ENCODE assay signal across 8 mouse cellular contexts in the genomic region with DNA sequence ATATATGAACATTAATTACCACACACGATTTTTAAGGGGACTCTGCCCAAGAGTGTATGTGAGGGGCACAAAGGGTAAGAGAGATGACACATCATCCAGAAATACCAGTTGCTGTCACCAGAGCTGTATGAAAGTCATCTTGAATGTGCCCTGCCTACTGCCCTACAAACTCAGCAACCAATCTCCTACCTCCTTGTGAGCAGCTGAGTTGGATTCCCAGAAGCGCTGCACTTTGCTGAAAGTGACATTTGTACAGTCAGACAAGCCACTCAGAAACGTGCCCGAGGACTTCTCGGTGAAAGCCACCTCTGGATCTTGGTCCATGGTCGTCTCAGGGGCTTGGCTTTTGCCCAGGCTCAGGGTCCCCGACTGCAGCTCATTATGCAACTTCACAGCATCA. TPM values are rescaled to one million over a fixed set of nuclear protein-coding genes. Genes with fewer than 3 reads are reported as not detected.
A peak's percentile ranks its signal among the peaks of the same experiment; 100 is the strongest.
DNase-seq lines count a peak whose midpoint lies in the region; ATAC-seq and TF ChIP-seq lines count a peak whose summit lies in the region.

No protein-coding gene starts in this region.

- no peak for DNase-seq in kidney, adult 2 months
- no peak for DNase-seq in kidney, postnatal 36 days
- no peak for DNase-seq in frontal cortex, postnatal 36 days (ENCODE audit: low spot score in 2 of 2)
- DNase-seq in right cerebral cortex, adult 18-20 months, result no peak
- no peak for DNase-seq in urinary bladder, postnatal 10 days (ENCODE audit: low spot score)

- no peak for ATAC-seq in hindbrain, embryonic 13.5 days (ENCODE audit: low FRiP score)
- no peak for ATAC-seq in midbrain, embryonic 15.5 days (replicated peaks)

- WGBS in kidney, adult 2 months, result 22% methylated on average over 7 of the region's 7 CpGs
- WGBS in hindbrain, embryonic 13.5 days, result 53% methylated on average over 7 of the region's 7 CpGs
- WGBS in midbrain, embryonic 15.5 days, result 57% methylated on average over 7 of the region's 7 CpGs

- H3K27ac ChIP-seq in kidney, adult 2 months (ENCODE audit: insufficient read depth, low read depth, low read length), result no peak overlapping the region
- H3K27ac ChIP-seq in bone marrow macrophage, adult 2 months (ENCODE audit: insufficient read depth, low read depth, low read length), result peak overlapping the region; percentile 45
- no peak overlapping the region for H3K27ac ChIP-seq in hindbrain, embryonic 13.5 days
- H3K27ac ChIP-seq in midbrain, embryonic 15.5 days, result no peak overlapping the region

- no peaks in the 10 kb centered on the region for H3K9me3 ChIP-seq in hindbrain, embryonic 13.5 days
- no peaks in the 10 kb centered on the region for H3K9me3 ChIP-seq in midbrain, embryonic 15.5 days

- no peaks in the 10 kb centered on the region for H3K36me3 ChIP-seq in kidney, adult 2 months (ENCODE audit: control insufficient read depth, insufficient read depth, low read length)
- peaks cover 16% of the 10 kb centered on the region for H3K36me3 ChIP-seq in hindbrain, embryonic 13.5 days
- peaks cover 5% of the 10 kb centered on the region; the same call in 1 of the 2 replicates for H3K36me3 ChIP-seq in midbrain, embryonic 15.5 days (replicated peaks)

- H3K4me1 ChIP-seq in kidney, adult 2 months (ENCODE audit: control insufficient read depth, insufficient read depth, low read length), result no peaks in the 10 kb centered on the region; the same call in 1 of the 2 replicates
- peaks cover 11% of the 10 kb centered on the region for H3K4me1 ChIP-seq in bone marrow macrophage, adult 2 months (ENCODE audit: control insufficient read depth, insufficient read depth, low read length)
- H3K4me1 ChIP-seq in hindbrain, embryonic 13.5 days (replicated peaks), result peaks cover 16% of the 10 kb centered on the region
- peaks cover 22% of the 10 kb centered on the region for H3K4me1 ChIP-seq in midbrain, embryonic 15.5 days

- TF ChIP-seq CTCF in kidney, adult 2 months (conservative IDR thresholded peaks at IDR 0.05; ENCODE audit: insufficient read depth, insufficient read length, low read depth, low read length), result no peak
- TF ChIP-seq CTCF in bone marrow macrophage, adult 2 months (IDR thresholded peaks at IDR 0.05; ENCODE audit: low read depth, low read length), result no peak

- H3K4me2 ChIP-seq in hindbrain, embryonic 13.5 days, result peak overlapping the region; percentile 96
- H3K4me2 ChIP-seq in midbrain, embryonic 15.5 days, result peak overlapping the region; percentile 75

- no peaks in the 10 kb centered on the region for H3K27me3 ChIP-seq in kidney, adult 2 months (replicated peaks; ENCODE audit: control insufficient read depth, insufficient read depth, low read length)
- H3K27me3 ChIP-seq in hindbrain, embryonic 13.5 days, result no peaks in the 10 kb centered on the region
- no peaks in the 10 kb centered on the region for H3K27me3 ChIP-seq in midbrain, embryonic 15.5 days (replicated peaks)

- peak overlapping the region; percentile 78 for H3K9ac ChIP-seq in hindbrain, embryonic 13.5 days
- H3K9ac ChIP-seq in midbrain, embryonic 15.5 days, result peak overlapping the region; percentile 42

- no peak for TF ChIP-seq POLR2A in kidney, adult 2 months (IDR thresholded peaks at IDR 0.05; ENCODE audit: low read depth, low read length)
- TF ChIP-seq POLR2A in bone marrow macrophage, adult 2 months (IDR thresholded peaks at IDR 0.05; ENCODE audit: borderline replicate concordance, low read depth, low read length), result no peak

- H3K4me3 ChIP-seq in kidney, adult 2 months (ENCODE audit: insufficient read depth, low read depth, low read length), result 0 out of 2 replicates have a peak overlapping the region, but pooled peaks have one; percentile 58
- H3K4me3 ChIP-seq in bone marrow macrophage, adult 2 months (ENCODE audit: insufficient read depth, low read length), result peak overlapping the region; percentile 86
- peak overlapping the region; percentile 84 for H3K4me3 ChIP-seq in hindbrain, embryonic 13.5 days
- peak overlapping the region; percentile 69 for H3K4me3 ChIP-seq in midbrain, embryonic 15.5 days

RNA-seq across cellular contexts. Expression of a gene that starts 1.0 kb away (rescaled TPM):
- polyA plus RNA-seq in kidney, adult 2 months (2012; rRNA removed), result 3.6 and 4.0 TPM in 2 replicates
- 2.1 TPM in 2 replicates for polyA plus RNA-seq in bone marrow macrophage, adult 2 months (2012; ENCODE audit: insufficient read depth, insufficient read length, missing spikeins)
- polyA plus RNA-seq in hindbrain, embryonic 13.5 days (2015; fragmentation: Nextera tagmentation; extraction: Ambion mirVana), result 15.6 and 15.7 TPM in 2 replicates
- polyA plus RNA-seq in midbrain, embryonic 15.5 days (2015; fragmentation: Nextera tagmentation; extraction: Ambion mirVana), result 16.7 and 18.5 TPM in 2 replicates

RNA-seq across cellular contexts. Expression of a gene that starts 16.8 kb away (rescaled TPM):
- 493 and 500 TPM in 2 replicates for polyA plus RNA-seq in kidney, adult 2 months (2012; rRNA removed)
- polyA plus RNA-seq in bone marrow macrophage, adult 2 months (2012; ENCODE audit: insufficient read depth, insufficient read length, missing spikeins), result 256 and 259 TPM in 2 replicates
- 465 and 466 TPM in 2 replicates for polyA plus RNA-seq in hindbrain, embryonic 13.5 days (2015; fragmentation: Nextera tagmentation; extraction: Ambion mirVana)
- 484 and 515 TPM in 2 replicates for polyA plus RNA-seq in midbrain, embryonic 15.5 days (2015; fragmentation: Nextera tagmentation; extraction: Ambion mirVana)

RNA-seq across cellular contexts. Expression of a gene that starts 38.3 kb away (rescaled TPM):
- polyA plus RNA-seq in kidney, adult 2 months (2012; rRNA removed), result 11.8 and 15.2 TPM in 2 replicates
- 17.8 and 19.0 TPM in 2 replicates for polyA plus RNA-seq in bone marrow macrophage, adult 2 months (2012; ENCODE audit: insufficient read depth, insufficient read length, missing spikeins)
- polyA plus RNA-seq in hindbrain, embryonic 13.5 days (2015; fragmentation: Nextera tagmentation; extraction: Ambion mirVana), result 65.8 and 67.0 TPM in 2 replicates
- 53.1 and 61.1 TPM in 2 replicates for polyA plus RNA-seq in midbrain, embryonic 15.5 days (2015; fragmentation: Nextera tagmentation; extraction: Ambion mirVana)

RNA-seq across cellular contexts. Expression of a gene that starts 38.3 kb away (rescaled TPM):
- polyA plus RNA-seq in kidney, adult 2 months (2012; rRNA removed), result 74.2 and 78.7 TPM in 2 replicates
- polyA plus RNA-seq in bone marrow macrophage, adult 2 months (2012; ENCODE audit: insufficient read depth, insufficient read length, missing spikeins), result 43.9 and 44.3 TPM in 2 replicates
- 78.8 and 80.7 TPM in 2 replicates for polyA plus RNA-seq in hindbrain, embryonic 13.5 days (2015; fragmentation: Nextera tagmentation; extraction: Ambion mirVana)
- polyA plus RNA-seq in midbrain, embryonic 15.5 days (2015; fragmentation: Nextera tagmentation; extraction: Ambion mirVana), result 88.0 and 91.9 TPM in 2 replicates

RNA-seq across cellular contexts. Expression of a gene that starts 47.0 kb away (rescaled TPM):
- 1.4 TPM in 2 replicates for polyA plus RNA-seq in kidney, adult 2 months (2012; rRNA removed)
- polyA plus RNA-seq in bone marrow macrophage, adult 2 months (2012; ENCODE audit: insufficient read depth, insufficient read length, missing spikeins), result 4.4 and 4.5 TPM in 2 replicates
- polyA plus RNA-seq in hindbrain, embryonic 13.5 days (2015; fragmentation: Nextera tagmentation; extraction: Ambion mirVana), result 8.4 and 10.4 TPM in 2 replicates
- polyA plus RNA-seq in midbrain, embryonic 15.5 days (2015; fragmentation: Nextera tagmentation; extraction: Ambion mirVana), result 9.5 and 9.7 TPM in 2 replicates
